Mouse (Mus musculus) heart, embryonic 10.5 days (tissue): ENCODE results near the gene Prss8. TPM values are rescaled to one million over a fixed set of nuclear protein-coding genes. Genes with fewer than 3 reads are reported as not detected.
"Not testable (repeated sequence)": the region's sequence is repeated elsewhere in the genome, so short reads cannot be mapped to it uniquely, and the experiment has no call there.

Experiments
- DNase-seq: peaks from one replicate; pipeline ENCODE4 v3.0.0-alpha.2; 2017; ENCODE audit warnings: low spot score
- H3K27ac ChIP-seq: fragments of 300-500 bp; sonication (generic); 2 replicates; pipeline ENCODE4 v1.5.1; 2016; ENCODE audit warnings: mild to moderate bottlenecking
- H3K27me3 ChIP-seq: fragments of 300-500 bp; sonication (generic); 2 replicates; pipeline ENCODE4 v1.6.1; 2016; ENCODE audit warnings: mild to moderate bottlenecking; ENCODE audit not compliant: poor library complexity, insufficient read depth, severe bottlenecking
- H3K36me3 ChIP-seq: fragments of 300-500 bp; sonication (generic); 2 replicates; pipeline ENCODE4 v1.6.1; 2016; ENCODE audit warnings: mild to moderate bottlenecking, moderate library complexity
- H3K4me1 ChIP-seq: fragments of 300-500 bp; sonication (generic); 2 replicates; pipeline ENCODE4 v1.6.1; 2016; ENCODE audit warnings: mild to moderate bottlenecking
- H3K4me3 ChIP-seq: fragments of 300-500 bp; sonication (generic); 2 replicates; pipeline ENCODE4 v1.5.1; 2016; ENCODE audit warnings: mild to moderate bottlenecking, moderate library complexity
- H3K9me3 ChIP-seq: fragments of 300-500 bp; sonication (generic); 2 replicates; pipeline ENCODE4 v1.6.1; 2016; ENCODE audit warnings: mild to moderate bottlenecking, moderate library complexity
- WGBS: fragments of 180-500 bp; shearing (Covaris S2); methylation state at CpG from one replicate; pipeline ENCODE4 v1.1.7; 2016; 5-methylcytosine and 5-hydroxymethylcytosine counted together
- polyA plus RNA-seq: library from polyadenylated mRNA; unstranded; fragments of >200 nt; fragmentation: Nextera tagmentation; extraction: Ambion mirVana; gene quantifications from 2 replicates; pipeline ENCODE4 v1.2.1, GENCODE M21; 2016

Prss8 gene
- polyA plus RNA-seq, result 2.3 and 8.9 TPM in 2 replicates

GRCm38 (mm10) chr7:127929923-127930322, at the start of gene Prss8:
Prss8 (minus strand) TSS chr7:127930104.
- WGBS, result 9% methylated on average over 6 of the region's 6 CpGs
- Histone ChIP-seq H3K27ac (peak within 1 kb of the TSS; percentile 76), H3K4me1 (peaks cover 51% of the 10 kb centered on the region), H3K9me3 (no peaks in the 10 kb centered on the region), H3K36me3 (peaks cover 25% of the 10 kb centered on the region), H3K4me3 (peak within 1 kb of the TSS; percentile 55), H3K27me3 (peaks cover 31% of the 10 kb centered on the region)
- no peak for DNase-seq

- Histone ChIP-seq H3K27me3 (no peaks in the 10 kb centered on the region), H3K4me1 (no peaks in the 10 kb centered on the region), H3K9me3 (no peaks in the 10 kb centered on the region), H3K4me3 (no peak overlapping the region), H3K27ac (no peak overlapping the region), H3K36me3 (peaks cover 100% of the 10 kb centered on the region)
- 99% methylated on average over 2 of the region's 2 CpGs for WGBS
- DNase-seq, result peak; percentile 58
Observed at GRCm38 (mm10) chr7:127978856-127979255, 49.0 kb upstream of the Prss8 start.

- 94% methylated on average over 2 of the region's 2 CpGs for WGBS
- H3K4me1 ChIP-seq, result 0 out of 2 replicates have a peak, but pooled peaks cover 2% of the 10 kb centered on the region
- no peaks in the 10 kb centered on the region for H3K9me3 ChIP-seq
- DNase-seq, result no peak
- H3K4me3 ChIP-seq, result no peak overlapping the region
- H3K27me3 ChIP-seq, result no peaks in the 10 kb centered on the region
- no peak overlapping the region for H3K27ac ChIP-seq
- peaks cover 100% of the 10 kb centered on the region for H3K36me3 ChIP-seq
Observed at GRCm38 (mm10) chr7:127974413-127974930, 44.6 kb upstream of the Prss8 start.

GRCm38 (mm10) chr7:127967922-127968828, 38.3 kb upstream of the Prss8 start:
- Histone ChIP-seq H3K27me3 (no peaks in the 10 kb centered on the region), H3K36me3 (peaks cover 42% of the 10 kb centered on the region), H3K27ac (peak overlapping the region; percentile 100), H3K9me3 (no peaks in the 10 kb centered on the region), H3K4me3 (peak overlapping the region; percentile 99), H3K4me1 (peaks cover 13% of the 10 kb centered on the region; the same call in 1 of the 2 replicates)
- DNase-seq, result peak; percentile 89
- WGBS, result 1% methylated on average over 42 of the region's 42 CpGs

- H3K9me3 ChIP-seq, result no peaks in the 10 kb centered on the region
- peak within 1 kb of the TSS; percentile 100 for H3K27ac ChIP-seq
- peak; percentile 94 for DNase-seq
- under 1% methylated on average over 92 of the region's 92 CpGs for WGBS
- H3K27me3 ChIP-seq, result no peaks in the 10 kb centered on the region
- peaks cover 32% of the 10 kb centered on the region for H3K36me3 ChIP-seq
- H3K4me3 ChIP-seq, result peak within 1 kb of the TSS; percentile 99
- peaks cover 13% of the 10 kb centered on the region; the same call in 1 of the 2 replicates for H3K4me1 ChIP-seq
Observed at GRCm38 (mm10) chr7:127967004-127967921, 37.4 kb upstream of the Prss8 start, which contains the start of gene Fus. Fus (plus strand) TSS chr7:127967457.

GRCm38 (mm10) chr7:127966371-127966918, 36.5 kb upstream of the Prss8 start:
- Histone ChIP-seq H3K36me3 (peaks cover 24% of the 10 kb centered on the region), H3K9me3 (no peaks in the 10 kb centered on the region), H3K27ac (peak overlapping the region; percentile 100), H3K27me3 (no peaks in the 10 kb centered on the region), H3K4me3 (peak overlapping the region; percentile 99), H3K4me1 (peaks cover 13% of the 10 kb centered on the region; the same call in 1 of the 2 replicates)
- WGBS, result 17% methylated on average over 10 of the region's 10 CpGs
- no peak for DNase-seq

GRCm38 (mm10) chr7:127959364-127959763, 29.5 kb upstream of the Prss8 start:
- Histone ChIP-seq H3K27me3 (no peaks in the 10 kb centered on the region), H3K36me3 (no peaks in the 10 kb centered on the region), H3K27ac (no peak overlapping the region), H3K4me3 (no peak overlapping the region), H3K9me3 (no peaks in the 10 kb centered on the region), H3K4me1 (no peaks in the 10 kb centered on the region)
- no peak for DNase-seq
- WGBS, result 57% methylated on average over 5 of the region's 5 CpGs

- no peak for DNase-seq
- Histone ChIP-seq H3K36me3 (no peaks in the 10 kb centered on the region), H3K9me3 (no peaks in the 10 kb centered on the region), H3K4me3 (no peak overlapping the region), H3K27ac (no peak overlapping the region), H3K27me3 (no peaks in the 10 kb centered on the region), H3K4me1 (no peaks in the 10 kb centered on the region)
- WGBS, result 32% methylated on average over 13 of the region's 13 CpGs
Observed at GRCm38 (mm10) chr7:127952864-127953581, 23.1 kb upstream of the Prss8 start.

- Histone ChIP-seq H3K4me3 (no peak within 1 kb of the TSS), H3K27ac (no peak within 1 kb of the TSS), H3K4me1 (peaks cover 8% of the 10 kb centered on the region; the same call in 1 of the 2 replicates), H3K9me3 (no peaks in the 10 kb centered on the region), H3K27me3 (peaks cover 41% of the 10 kb centered on the region), H3K36me3 (no peaks in the 10 kb centered on the region)
- no peak for DNase-seq
- WGBS, result 70% methylated on average over 6 of the region's 6 CpGs
Observed at GRCm38 (mm10) chr7:127946470-127947023, 16.6 kb upstream of the Prss8 start, which contains the start of gene Prss36. Prss36 (minus strand) TSS chr7:127946725.

- Histone ChIP-seq H3K4me1 (peaks cover 8% of the 10 kb centered on the region; the same call in 1 of the 2 replicates), H3K27ac (0 out of 2 replicates have a peak overlapping the region, but pooled peaks have one; percentile 23), H3K27me3 (peaks cover 41% of the 10 kb centered on the region), H3K4me3 (peak overlapping the region; percentile 42), H3K36me3 (no peaks in the 10 kb centered on the region), H3K9me3 (no peaks in the 10 kb centered on the region)
- DNase-seq, result peak; percentile 73
- 7% methylated on average over 23 of the region's 23 CpGs for WGBS
Observed at GRCm38 (mm10) chr7:127944614-127945013, 14.7 kb upstream of the Prss8 start.

- DNase-seq, H3K9me3 ChIP-seq: not testable (repeated sequence)
- 57% methylated on average over 2 of the region's 2 CpGs for WGBS
Observed at GRCm38 (mm10) chr7:127942097-127942496, 12.2 kb upstream of the Prss8 start.

More at GRCm38 (mm10) chr7:127942097-127942496, 12.2 kb upstream of the Prss8 start:
- H3K4me3 ChIP-seq, H3K27ac ChIP-seq, H3K36me3 ChIP-seq, H3K4me1 ChIP-seq: not testable (repeated sequence)
- H3K27me3 ChIP-seq, result peaks cover 41% of the 10 kb centered on the region
